Mouse (Mus musculus) CH12.LX (cell line): ENCODE measurements at regions not wholly inside any gene's neighbourhood (a gene's known extent, or its start where the extent isn't known, plus 50 kb on each side); places are given as distances from the start of the nearest gene placed in this dataset.

Experiments
- CTCF ChIP-seq, 2 experiments: IDR thresholded peaks in 1 of 2; conservative IDR thresholded peaks in 1 of 2; 2 replicates each; pipeline ENCODE4 v1.5.1; 2011 to 2012; ENCODE audit warnings: low read depth in 2 of 2, low read length in 2 of 2, improper control_type of control experiment in 1 of 2, inconsistent platforms in 1 of 2, mild to moderate bottlenecking in 1 of 2, moderate library complexity in 1 of 2
- EP300 ChIP-seq: IDR thresholded peaks from 2 replicates; pipeline ENCODE4 v1.6.1; 2011; ENCODE audit warnings: low read length, improper control_type of control experiment
- MXI1 ChIP-seq: IDR thresholded peaks from 2 replicates; pipeline ENCODE4 v1.6.1; 2011; ENCODE audit warnings: mild to moderate bottlenecking, low read depth, low read length, improper control_type of control experiment
- USF2 ChIP-seq: conservative IDR thresholded peaks from 2 replicates; pipeline ENCODE4 v1.6.1; 2011; ENCODE audit warnings: low read depth, low read length, improper control_type of control experiment
- ZMIZ1 ChIP-seq: IDR thresholded peaks from 2 replicates; pipeline ENCODE4 v1.6.1; 2012; ENCODE audit warnings: low read depth, mild to moderate bottlenecking, inconsistent platforms, low read length, improper control_type of control experiment

DNA sequence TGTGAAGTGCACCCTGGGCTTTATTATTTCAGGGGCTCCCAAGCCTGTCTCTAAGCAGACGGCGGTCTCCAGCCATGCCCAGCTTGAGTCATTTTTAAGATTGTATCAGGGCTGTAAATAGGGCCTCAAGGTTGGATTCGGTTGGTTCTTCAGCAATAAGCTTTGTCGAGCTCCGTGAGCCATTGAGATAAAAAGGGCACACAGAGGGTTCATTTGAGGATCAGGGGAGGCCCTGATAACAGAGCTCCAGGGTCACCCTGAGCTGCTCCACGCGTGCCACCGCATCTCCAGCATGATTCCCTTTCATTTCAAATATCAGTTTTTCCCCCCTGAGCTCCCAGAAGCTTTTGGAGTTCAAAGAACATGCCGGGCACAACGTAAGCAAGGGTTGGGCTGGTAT lies 154.1 kb upstream of the Tcerg1l start:
- TF ChIP-seq MXI1 (no peak), CTCF (conservative IDR thresholded peaks at IDR 0.05 in 1 of 2, IDR thresholded peaks at IDR 0.05 in 1 of 2; ENCODE audit: low read depth in 2 of 2, low read length in 2 of 2) (no peak), USF2 (no peak), EP300 (no peak), ZMIZ1 (no peak)
